Comparison of ENCODE assay signal across 8 mouse cellular contexts in genomic region chr10:127287936-127288293, GRCm38 (mm10). TPM values are rescaled to one million over a fixed set of nuclear protein-coding genes. Genes with fewer than 3 reads are reported as not detected.
DNase-seq lines count a peak whose midpoint lies in the region; ATAC-seq and TF ChIP-seq lines count a peak whose summit lies in the region.

No protein-coding gene starts in this region.

- no peak for DNase-seq in kidney, adult 8-10 months
- DNase-seq in intestine, embryonic 14.5 days (ENCODE audit: low spot score): no peak
- no peak for DNase-seq in thymus, postnatal 14 days
- no peak for DNase-seq in adrenal gland, adult (ENCODE audit: inconsistent age in 2 of 2, low spot score in 1 of 2)

- H3K4me2 ChIP-seq in kidney, embryonic 14.5 days (replicated peaks; ENCODE audit: low read depth, low read length): peak overlapping the region; percentile 90
- H3K4me2 ChIP-seq in intestine, embryonic 14.5 days (ENCODE audit: low read length): peak overlapping the region; percentile 91
- H3K4me2 ChIP-seq in midbrain, embryonic 16.5 days (ENCODE audit: low read length): peak overlapping the region; percentile 72

- no peak for TF ChIP-seq POLR2A in cortical plate, adult 2 months (IDR thresholded peaks at IDR 0.05; ENCODE audit: extremely low read depth, insufficient read depth, low read length)

- H3K9me3 ChIP-seq in kidney, embryonic 14.5 days (ENCODE audit: control insufficient read depth, low read length): no peaks in the 10 kb centered on the region
- H3K9me3 ChIP-seq in intestine, embryonic 14.5 days (ENCODE audit: control insufficient read depth, low read length): no peaks in the 10 kb centered on the region
- no peaks in the 10 kb centered on the region for H3K9me3 ChIP-seq in midbrain, embryonic 16.5 days (replicated peaks; ENCODE audit: control insufficient read depth, low read length, poor library complexity, severe bottlenecking)

- H3K9ac ChIP-seq in kidney, embryonic 14.5 days (ENCODE audit: low read depth, low read length): peak overlapping the region; percentile 83
- peak overlapping the region; percentile 77 for H3K9ac ChIP-seq in intestine, embryonic 14.5 days (ENCODE audit: low read length)
- H3K9ac ChIP-seq in midbrain, embryonic 16.5 days (ENCODE audit: low read depth, low read length): peak overlapping the region; percentile 81

- WGBS in kidney, embryonic 14.5 days: 0% methylated on average over 3 of the region's 3 CpGs
- 2% methylated on average over 3 of the region's 3 CpGs for WGBS in intestine, embryonic 14.5 days
- 0% methylated on average over 3 of the region's 3 CpGs for WGBS in midbrain, embryonic 16.5 days

- ATAC-seq in kidney, embryonic 14.5 days (ENCODE audit: low FRiP score, low TSS enrichment): no peak
- ATAC-seq in intestine, embryonic 14.5 days (replicated peaks; ENCODE audit: low FRiP score, low TSS enrichment, low read depth): no peak
- ATAC-seq in midbrain, embryonic 16.5 days: no peak
- ATAC-seq in megakaryocyte progenitor cell, adult 5-6 weeks (replicated peaks; ENCODE audit: poor library complexity): no peak

- H3K27ac ChIP-seq in kidney, embryonic 14.5 days (ENCODE audit: low read depth, low read length): peak overlapping the region; percentile 98
- H3K27ac ChIP-seq in cortical plate, adult 2 months (ENCODE audit: insufficient read depth, low read length): no peak overlapping the region
- peak overlapping the region; percentile 97 for H3K27ac ChIP-seq in intestine, embryonic 14.5 days (ENCODE audit: low read depth)
- peak overlapping the region; percentile 96 for H3K27ac ChIP-seq in midbrain, embryonic 16.5 days (ENCODE audit: low read length)

- no peak for TF ChIP-seq CTCF in cortical plate, adult 2 months (IDR thresholded peaks at IDR 0.05; ENCODE audit: extremely low read depth, insufficient read depth, low read length)

- peaks cover 39% of the 10 kb centered on the region for H3K4me1 ChIP-seq in kidney, embryonic 14.5 days (ENCODE audit: control insufficient read depth, insufficient read depth, low read length)
- H3K4me1 ChIP-seq in cortical plate, adult 2 months (ENCODE audit: control insufficient read depth, insufficient read depth, low read length): peaks cover 8% of the 10 kb centered on the region
- H3K4me1 ChIP-seq in intestine, embryonic 14.5 days (replicated peaks; ENCODE audit: control insufficient read depth, insufficient read depth, low read length): peaks cover 39% of the 10 kb centered on the region
- peaks cover 37% of the 10 kb centered on the region for H3K4me1 ChIP-seq in midbrain, embryonic 16.5 days (ENCODE audit: control insufficient read depth, insufficient read depth, low read length)

- H3K36me3 ChIP-seq in kidney, embryonic 14.5 days (ENCODE audit: control insufficient read depth, insufficient read depth, low read length): peaks cover 45% of the 10 kb centered on the region
- H3K36me3 ChIP-seq in intestine, embryonic 14.5 days (ENCODE audit: control insufficient read depth, insufficient read depth, low read length): peaks cover 42% of the 10 kb centered on the region
- H3K36me3 ChIP-seq in midbrain, embryonic 16.5 days (ENCODE audit: control insufficient read depth, insufficient read depth, low read length): peaks cover 19% of the 10 kb centered on the region

- no peaks in the 10 kb centered on the region for H3K27me3 ChIP-seq in kidney, embryonic 14.5 days (ENCODE audit: control insufficient read depth, insufficient read depth, low read length)
- no peaks in the 10 kb centered on the region for H3K27me3 ChIP-seq in intestine, embryonic 14.5 days (replicated peaks; ENCODE audit: control insufficient read depth, insufficient read depth, low read length)
- no peaks in the 10 kb centered on the region for H3K27me3 ChIP-seq in midbrain, embryonic 16.5 days (ENCODE audit: control insufficient read depth, insufficient read depth, low read depth, low read length)

- peak overlapping the region; percentile 62 for H3K4me3 ChIP-seq in kidney, embryonic 14.5 days (ENCODE audit: low read length)
- H3K4me3 ChIP-seq in cortical plate, adult 2 months (ENCODE audit: insufficient read depth, low read length): peak overlapping the region; percentile 65
- H3K4me3 ChIP-seq in intestine, embryonic 14.5 days (ENCODE audit: low read depth, low read length): peak overlapping the region; percentile 78
- H3K4me3 ChIP-seq in midbrain, embryonic 16.5 days (ENCODE audit: low read depth, low read length): peak overlapping the region; percentile 63

RNA-seq across cellular contexts. Expression of gene Mbd6, which starts 0.9 kb away (rescaled TPM):
- 16.2 and 22.3 TPM in 2 replicates for polyA plus RNA-seq in kidney, embryonic 14.5 days (2014; fragmentation: Nextera tagmentation; extraction: Ambion mirVana)
- 35.1 TPM in 2 replicates for polyA plus RNA-seq in cortical plate, adult 2 months (2012; rRNA removed)
- polyA plus RNA-seq in intestine, embryonic 14.5 days (2014; fragmentation: Nextera tagmentation; extraction: Ambion mirVana): 19.2 and 20.6 TPM in 2 replicates
- 12.6 and 15.3 TPM in 2 replicates for polyA plus RNA-seq in midbrain, embryonic 16.5 days (2015; fragmentation: Nextera tagmentation; extraction: Ambion mirVana)
- 41.9 and 44.0 TPM in 2 replicates for total RNA-seq in megakaryocyte progenitor cell, adult 5-6 weeks (2015)
- 4.1 and 6.8 TPM in 2 replicates for total RNA-seq in megakaryocyte progenitor cell, adult 5-6 weeks (2017)

RNA-seq across cellular contexts. Expression of gene Dctn2, which starts 21.7 kb away (rescaled TPM):
- 164 and 173 TPM in 2 replicates for polyA plus RNA-seq in kidney, embryonic 14.5 days (2014; fragmentation: Nextera tagmentation; extraction: Ambion mirVana)
- polyA plus RNA-seq in cortical plate, adult 2 months (2012; rRNA removed): 304 and 309 TPM in 2 replicates
- polyA plus RNA-seq in intestine, embryonic 14.5 days (2014; fragmentation: Nextera tagmentation; extraction: Ambion mirVana): 157 and 166 TPM in 2 replicates
- polyA plus RNA-seq in midbrain, embryonic 16.5 days (2015; fragmentation: Nextera tagmentation; extraction: Ambion mirVana): 332 and 345 TPM in 2 replicates
- 63.6 and 66.8 TPM in 2 replicates for total RNA-seq in megakaryocyte progenitor cell, adult 5-6 weeks (2015)
- total RNA-seq in megakaryocyte progenitor cell, adult 5-6 weeks (2017): 87.4 and 101 TPM in 2 replicates

RNA-seq across cellular contexts. Expression of gene Mars, which starts 23.7 kb away (rescaled TPM):
- 93.9 and 146 TPM in 2 replicates for polyA plus RNA-seq in kidney, embryonic 14.5 days (2014; fragmentation: Nextera tagmentation; extraction: Ambion mirVana)
- 71.6 and 75.6 TPM in 2 replicates for polyA plus RNA-seq in cortical plate, adult 2 months (2012; rRNA removed)
- 123 and 124 TPM in 2 replicates for polyA plus RNA-seq in intestine, embryonic 14.5 days (2014; fragmentation: Nextera tagmentation; extraction: Ambion mirVana)
- 123 and 128 TPM in 2 replicates for polyA plus RNA-seq in midbrain, embryonic 16.5 days (2015; fragmentation: Nextera tagmentation; extraction: Ambion mirVana)
- 88.3 and 93.1 TPM in 2 replicates for total RNA-seq in megakaryocyte progenitor cell, adult 5-6 weeks (2015)
- 196 and 210 TPM in 2 replicates for total RNA-seq in megakaryocyte progenitor cell, adult 5-6 weeks (2017)

RNA-seq across cellular contexts. Expression of gene Kif5a, which starts 24.8 kb away (rescaled TPM):
- polyA plus RNA-seq in kidney, embryonic 14.5 days (2014; fragmentation: Nextera tagmentation; extraction: Ambion mirVana): 0.37 and 0.57 TPM in 2 replicates
- 1,251 and 1,302 TPM in 2 replicates for polyA plus RNA-seq in cortical plate, adult 2 months (2012; rRNA removed)
- polyA plus RNA-seq in intestine, embryonic 14.5 days (2014; fragmentation: Nextera tagmentation; extraction: Ambion mirVana): 9.2 and 10.6 TPM in 2 replicates
- 113 and 120 TPM in 2 replicates for polyA plus RNA-seq in midbrain, embryonic 16.5 days (2015; fragmentation: Nextera tagmentation; extraction: Ambion mirVana)
- total RNA-seq in megakaryocyte progenitor cell, adult 5-6 weeks (2015): 0.05 and 0.25 TPM in 2 replicates
- total RNA-seq in megakaryocyte progenitor cell, adult 5-6 weeks (2017): 0.04 and 0.20 TPM in 2 replicates

RNA-seq across cellular contexts. Expression of gene Arhgap9, which starts 33.8 kb away (rescaled TPM):
- 3.0 and 3.1 TPM in 2 replicates for polyA plus RNA-seq in kidney, embryonic 14.5 days (2014; fragmentation: Nextera tagmentation; extraction: Ambion mirVana)
- polyA plus RNA-seq in cortical plate, adult 2 months (2012; rRNA removed): 1.2 and 1.4 TPM in 2 replicates
- 4.2 and 4.4 TPM in 2 replicates for polyA plus RNA-seq in intestine, embryonic 14.5 days (2014; fragmentation: Nextera tagmentation; extraction: Ambion mirVana)
- 0.46 and 0.75 TPM in 2 replicates for polyA plus RNA-seq in midbrain, embryonic 16.5 days (2015; fragmentation: Nextera tagmentation; extraction: Ambion mirVana)
- total RNA-seq in megakaryocyte progenitor cell, adult 5-6 weeks (2015): 37.1 and 38.0 TPM in 2 replicates
- 37.3 and 39.5 TPM in 2 replicates for total RNA-seq in megakaryocyte progenitor cell, adult 5-6 weeks (2017)
